Mouse (Mus musculus) heart, postnatal 14 days (tissue): ENCODE measurements around the gene Mrm2. TPM values are rescaled to one million over a fixed set of nuclear protein-coding genes. Genes with fewer than 3 reads are reported as not detected.

Experiments
- DNase-seq, 2 experiments: peaks; one replicate each; pipeline ENCODE4 v3.0.0; 2021 to 2022
- intact Hi-C: fragments of 180-260 bp; cut with DNase I; formaldehyde crosslinking; loops from one replicate; pipeline ENCODE4 v1.15.1; 2025
- total RNA-seq, 2 experiments: library from RNA; stranded (reverse); gene quantifications; 2 replicates each; pipeline ENCODE4 v1.2.3; 2021

Mrm2 gene
- total RNA-seq, 2 experiments from 2014 or later, result 9.5 to 10.9 TPM

GRCm38 (mm10) chr5:140349882-140350281 lies 18.2 kb upstream of the Mrm2 start:
- DNase-seq, result no peak
- intact Hi-C loops, result loop anchor here (10.0 kb wide), 1 partner anchor 175 kb away; no protein-coding TSS in a partner anchor

GRCm38 (mm10) chr5:140346050-140346449 lies 14.4 kb upstream of the Mrm2 start:
- DNase-seq, result no peak
- intact Hi-C loops, result no loop called here

GRCm38 (mm10) chr5:140345244-140345643 lies 13.5 kb upstream of the Mrm2 start:
- no peak for DNase-seq

GRCm38 (mm10) chr5:140342880-140343279 lies 11.2 kb upstream of the Mrm2 start:
- intact Hi-C loops, result no loop called here
- DNase-seq, result no peak

More at GRCm38 (mm10) chr5:140345244-140345643, 13.5 kb upstream of the Mrm2 start:
- intact Hi-C loops, result no loop called here

GRCm38 (mm10) chr5:140339836-140340235 lies 8.1 kb upstream of the Mrm2 start:
- DNase-seq, result no peak
- intact Hi-C loops, result no loop called here

GRCm38 (mm10) chr5:140338779-140339178 lies 7.1 kb upstream of the Mrm2 start:
- intact Hi-C loops, result no loop called here
- DNase-seq, result no peak

GRCm38 (mm10) chr5:140336680-140337079 lies 5.0 kb upstream of the Mrm2 start:
- intact Hi-C loops, result loop anchor here (1.0 kb wide), 1 partner anchor 498 kb away; no protein-coding TSS in a partner anchor
- DNase-seq, result peak; percentile 37 to 59

- DNase-seq, result no peak
- intact Hi-C loops, result loop anchor here (5.0 kb wide), 1 partner anchor 79 kb away; no protein-coding TSS in a partner anchor
Observed at GRCm38 (mm10) chr5:140333631-140334030, 1.9 kb upstream of the Mrm2 start.

GRCm38 (mm10) chr5:140332519-140332918 lies 821 bp upstream of the Mrm2 start:
- intact Hi-C loops, result loop anchor here (1.0 to 5.0 kb wide), 2 partner anchors 80 to 493 kb away; no protein-coding TSS in a partner anchor
- DNase-seq, result no peak

- intact Hi-C loops, result no loop called here
Observed at GRCm38 (mm10) chr5:140324058-140324457, 7.6 kb downstream of the Mrm2 start.

GRCm38 (mm10) chr5:140321756-140322575 lies 9.7 kb downstream of the Mrm2 start:
- intact Hi-C loops, result no loop called here
- no peak for DNase-seq

More at GRCm38 (mm10) chr5:140324058-140324457, 7.6 kb downstream of the Mrm2 start:
- DNase-seq, result no peak

GRCm38 (mm10) chr5:140321042-140321755 lies 10.5 kb downstream of the Mrm2 start, which contains the start of the genes Mad1l1 and Nudt1:
Mad1l1 (minus strand) TSS chr5:140321552.
Nudt1 (plus strand) TSS chr5:140321656.
- peak; percentile 93 to 94 for DNase-seq
- intact Hi-C loops, result no loop called here

GRCm38 (mm10) chr5:140316716-140317115 lies 15.0 kb downstream of the Mrm2 start:
- intact Hi-C loops, result no loop called here
- DNase-seq, result no peak

GRCm38 (mm10) chr5:140307602-140308001 lies 24.1 kb downstream of the Mrm2 start:
- DNase-seq, result no peak
- intact Hi-C loops, result no loop called here

GRCm38 (mm10) chr5:140306016-140306415 lies 25.7 kb downstream of the Mrm2 start:
- DNase-seq, result peak; percentile 51 to 64
- intact Hi-C loops, result no loop called here

GRCm38 (mm10) chr5:140298291-140298690 lies 33.4 kb downstream of the Mrm2 start:
- DNase-seq, result no peak
- intact Hi-C loops, result no loop called here

GRCm38 (mm10) chr5:140292152-140292551 lies 39.5 kb downstream of the Mrm2 start:
- intact Hi-C loops, result loop anchor here (2.0 to 5.0 kb wide), 2 partner anchors 95 to 385 kb away; partner anchors contain the start of gene Elfn1
- DNase-seq, result peak; percentile 56 to 67

- no peak for DNase-seq
- intact Hi-C loops, result loop anchor here (10.0 kb wide), 1 partner anchor 234 kb away; no protein-coding TSS in a partner anchor
Observed at GRCm38 (mm10) chr5:140289161-140289560, 42.5 kb downstream of the Mrm2 start.

GRCm38 (mm10) chr5:140288287-140288686 lies 43.4 kb downstream of the Mrm2 start:
- no peak for DNase-seq
- intact Hi-C loops, result loop anchor here (10.0 kb wide), 1 partner anchor 233 kb away; no protein-coding TSS in a partner anchor

GRCm38 (mm10) chr5:140284761-140285160 lies 46.9 kb downstream of the Mrm2 start:
- DNase-seq, result no peak
- intact Hi-C loops, result loop anchor here (10.0 kb wide), 1 partner anchor 230 kb away; no protein-coding TSS in a partner anchor

GRCm38 (mm10) chr5:140284011-140284410 lies 47.7 kb downstream of the Mrm2 start:
- no peak for DNase-seq
- intact Hi-C loops, result loop anchor here (10.0 kb wide), 1 partner anchor 229 kb away; no protein-coding TSS in a partner anchor
